Mouse (Mus musculus): ENCODE data around the gene Iyd. TPM values are rescaled to one million over a fixed set of nuclear protein-coding genes. Genes with fewer than 3 reads are reported as not detected.
A peak's percentile ranks its signal among the peaks of the same experiment; 100 is the strongest.

Gene Iyd
- polyA plus RNA-seq, 1 experiment from 2014 or later = not detected

GRCm38 (mm10) chr10:3516442-3516841, 23.6 kb upstream of the Iyd start:
- Histone ChIP-seq H3K27ac (no peak overlapping the region), H3K27me3 (ENCODE audit: low read depth, poor library complexity, severe bottlenecking) (no peaks in the 10 kb centered on the region), H3K36me3 (no peaks in the 10 kb centered on the region), H3K4me1 (no peaks in the 10 kb centered on the region), H3K9me3 (replicated peaks) (no peaks in the 10 kb centered on the region), H3K4me3 (no peak overlapping the region)
- DNase-seq (ENCODE audit: low spot score) = no peak
- 84% methylated on average over 6 of the region's 6 CpGs for WGBS

GRCm38 (mm10) chr10:3523044-3523793, 16.8 kb upstream of the Iyd start:
- H3K4me3 ChIP-seq = no peak overlapping the region
- no peaks in the 10 kb centered on the region for H3K27me3 ChIP-seq (ENCODE audit: low read depth, poor library complexity, severe bottlenecking)
- no peak overlapping the region for H3K27ac ChIP-seq
- H3K4me1 ChIP-seq = no peaks in the 10 kb centered on the region
- no peaks in the 10 kb centered on the region for H3K9me3 ChIP-seq (replicated peaks)
- WGBS = 91% methylated on average over 6 of the region's 6 CpGs
- no peak for DNase-seq (ENCODE audit: low spot score)
- no peaks in the 10 kb centered on the region for H3K36me3 ChIP-seq

GRCm38 (mm10) chr10:3524513-3524912, 15.5 kb upstream of the Iyd start:
- no peaks in the 10 kb centered on the region for H3K27me3 ChIP-seq (ENCODE audit: low read depth, poor library complexity, severe bottlenecking)
- no peak overlapping the region for H3K27ac ChIP-seq
- no peaks in the 10 kb centered on the region for H3K9me3 ChIP-seq (replicated peaks)
- no peak overlapping the region for H3K4me3 ChIP-seq
- no peaks in the 10 kb centered on the region for H3K4me1 ChIP-seq
- H3K36me3 ChIP-seq = no peaks in the 10 kb centered on the region
- DNase-seq (ENCODE audit: low spot score) = no peak
- whole genome bisulfite sequencing = 78% methylated on average over 3 of the region's 3 CpGs

DNA sequence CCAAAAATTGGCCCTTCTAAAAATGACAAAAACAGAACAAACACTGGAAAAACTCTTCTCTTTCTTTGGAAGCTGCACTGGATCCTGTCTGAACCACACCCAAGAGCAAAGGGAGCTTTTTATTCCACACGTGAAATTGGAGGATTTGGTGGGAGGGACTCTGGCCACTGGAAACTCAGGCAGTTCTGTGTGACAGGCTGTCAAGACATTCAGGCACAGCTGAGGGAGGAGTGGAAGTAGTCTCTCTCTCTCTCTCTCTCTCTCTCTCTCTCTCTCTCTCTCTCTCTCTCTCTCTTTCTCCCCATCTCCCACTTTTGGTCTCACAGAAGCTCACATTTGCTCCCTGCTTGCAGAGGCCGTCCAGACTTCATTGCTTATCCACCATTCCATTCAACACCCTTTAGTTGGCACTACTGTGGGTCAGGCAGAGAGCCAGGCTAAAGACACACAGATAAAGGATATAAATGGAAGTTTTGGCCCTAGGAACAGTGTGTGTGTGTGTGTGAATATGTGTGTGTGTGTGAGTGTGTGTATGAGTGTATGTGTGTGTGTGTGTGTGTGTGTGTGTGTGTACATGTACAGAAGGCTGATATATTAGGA, 14.5 kb upstream of the Iyd start:
- Histone ChIP-seq H3K9me3 (replicated peaks) (no peaks in the 10 kb centered on the region), H3K27ac (no peak overlapping the region), H3K4me3 (no peak overlapping the region), H3K4me1 (no peaks in the 10 kb centered on the region), H3K27me3 (ENCODE audit: low read depth, poor library complexity, severe bottlenecking) (no peaks in the 10 kb centered on the region), H3K36me3 (no peaks in the 10 kb centered on the region)
- WGBS = 53% methylated on average over 2 of the region's 2 CpGs
- no peak for DNase-seq (ENCODE audit: low spot score)

GRCm38 (mm10) chr10:3529807-3530206, 10.2 kb upstream of the Iyd start:
- Histone ChIP-seq H3K4me1 (no peaks in the 10 kb centered on the region), H3K9me3 (replicated peaks) (no peaks in the 10 kb centered on the region), H3K27me3 (ENCODE audit: low read depth, poor library complexity, severe bottlenecking) (0 out of 2 replicates have a peak, but pooled peaks cover 3% of the 10 kb centered on the region), H3K36me3 (no peaks in the 10 kb centered on the region), H3K27ac (no peak overlapping the region), H3K4me3 (no peak overlapping the region)
- DNase-seq (ENCODE audit: low spot score) = no peak
- WGBS = 76% methylated on average over 4 of the region's 4 CpGs

DNA sequence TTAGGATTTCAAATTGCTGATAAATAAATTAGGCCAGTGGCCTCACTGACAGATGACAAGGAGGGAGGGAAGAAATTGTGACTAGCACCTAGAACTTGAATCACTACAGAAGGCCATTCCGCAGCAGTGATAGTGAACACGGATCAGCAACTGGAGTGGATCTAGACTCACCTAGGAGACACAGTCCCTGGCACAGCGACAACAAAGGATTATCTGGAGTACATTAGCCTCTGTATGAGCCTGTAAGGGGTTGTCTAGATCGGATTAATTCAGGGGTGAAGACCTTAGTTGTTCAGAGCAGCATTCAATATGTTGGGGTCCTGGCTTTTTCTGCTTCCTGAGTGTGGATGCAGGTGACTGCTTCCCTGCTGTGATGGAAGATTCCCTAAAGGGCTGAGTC, 9.4 kb upstream of the Iyd start:
- no peak overlapping the region for H3K27ac ChIP-seq
- 0 out of 2 replicates have a peak, but pooled peaks cover 3% of the 10 kb centered on the region for H3K27me3 ChIP-seq (ENCODE audit: low read depth, poor library complexity, severe bottlenecking)
- H3K4me1 ChIP-seq = no peaks in the 10 kb centered on the region
- H3K9me3 ChIP-seq (replicated peaks) = no peaks in the 10 kb centered on the region
- WGBS = 69% methylated on average over 4 of the region's 4 CpGs
- no peak overlapping the region for H3K4me3 ChIP-seq
- H3K36me3 ChIP-seq = no peaks in the 10 kb centered on the region
- no peak for DNase-seq (ENCODE audit: low spot score)

DNA sequence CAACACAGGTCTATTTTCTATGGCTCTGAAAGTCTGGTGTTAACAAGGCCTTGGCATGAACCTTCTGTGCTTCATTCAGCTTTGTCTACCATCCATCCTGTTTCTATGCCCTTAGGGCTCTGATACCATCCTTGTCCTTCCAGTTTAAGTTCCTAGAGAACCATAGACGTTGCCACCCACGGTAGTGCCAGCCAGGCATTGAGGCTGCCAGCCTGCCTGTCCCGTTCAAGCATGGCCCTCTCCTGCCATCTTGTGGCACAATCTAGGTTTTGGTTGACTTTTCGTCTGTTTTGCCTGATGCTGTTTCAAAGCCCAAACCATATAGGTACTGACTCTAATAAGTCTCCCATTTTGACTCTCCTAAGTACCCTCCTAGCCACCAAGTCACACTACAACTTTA, 8.7 kb upstream of the Iyd start:
- no peaks in the 10 kb centered on the region for H3K36me3 ChIP-seq
- DNase-seq (ENCODE audit: low spot score) = peak; percentile 72
- no peak overlapping the region for H3K27ac ChIP-seq
- no peak overlapping the region for H3K4me3 ChIP-seq
- no peaks in the 10 kb centered on the region for H3K9me3 ChIP-seq (replicated peaks)
- WGBS = 7% methylated on average over 4 of the region's 4 CpGs
- H3K4me1 ChIP-seq = no peaks in the 10 kb centered on the region
- H3K27me3 ChIP-seq (ENCODE audit: low read depth, poor library complexity, severe bottlenecking) = 0 out of 2 replicates have a peak, but pooled peaks cover 3% of the 10 kb centered on the region

- 11% methylated on average over 7 of the region's 7 CpGs for WGBS
- H3K4me3 ChIP-seq = no peak overlapping the region
- H3K27ac ChIP-seq = no peak overlapping the region
- H3K4me1 ChIP-seq = no peaks in the 10 kb centered on the region
- 0 out of 2 replicates have a peak, but pooled peaks cover 3% of the 10 kb centered on the region for H3K27me3 ChIP-seq (ENCODE audit: low read depth, poor library complexity, severe bottlenecking)
- no peaks in the 10 kb centered on the region for H3K9me3 ChIP-seq (replicated peaks)
- H3K36me3 ChIP-seq = no peaks in the 10 kb centered on the region
- peak; percentile 54 for DNase-seq (ENCODE audit: low spot score)
These were observed 5.6 kb upstream of the Iyd start for GRCm38 (mm10) chr10:3534445-3534844.

DNA sequence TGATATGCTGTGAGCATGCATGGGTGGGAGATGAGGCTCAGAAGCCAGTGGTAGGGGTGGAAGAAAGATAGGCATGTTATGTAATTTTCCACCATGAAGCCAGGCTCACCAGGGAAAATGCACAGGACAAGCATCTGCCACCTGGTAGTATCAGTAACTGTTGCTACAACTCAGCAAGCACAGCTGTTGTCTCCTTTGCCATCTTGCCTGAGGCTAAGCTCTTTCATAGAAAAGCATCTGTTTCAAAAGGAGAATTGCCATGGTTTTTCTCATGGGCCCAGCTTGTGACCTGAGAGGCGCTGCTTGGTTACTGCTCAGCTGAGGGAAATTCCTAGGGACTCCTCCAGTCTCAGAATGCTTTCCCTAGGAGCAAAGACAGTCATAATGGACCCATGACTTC, 3.7 kb upstream of the Iyd start:
- H3K27me3 ChIP-seq (ENCODE audit: low read depth, poor library complexity, severe bottlenecking) = 0 out of 2 replicates have a peak, but pooled peaks cover 3% of the 10 kb centered on the region
- no peak for DNase-seq (ENCODE audit: low spot score)
- H3K4me3 ChIP-seq = no peak overlapping the region
- no peaks in the 10 kb centered on the region for H3K9me3 ChIP-seq (replicated peaks)
- WGBS = 82% methylated on average over 1 of the region's 1 CpGs
- H3K36me3 ChIP-seq = no peaks in the 10 kb centered on the region
- no peaks in the 10 kb centered on the region for H3K4me1 ChIP-seq
- no peak overlapping the region for H3K27ac ChIP-seq

DNA sequence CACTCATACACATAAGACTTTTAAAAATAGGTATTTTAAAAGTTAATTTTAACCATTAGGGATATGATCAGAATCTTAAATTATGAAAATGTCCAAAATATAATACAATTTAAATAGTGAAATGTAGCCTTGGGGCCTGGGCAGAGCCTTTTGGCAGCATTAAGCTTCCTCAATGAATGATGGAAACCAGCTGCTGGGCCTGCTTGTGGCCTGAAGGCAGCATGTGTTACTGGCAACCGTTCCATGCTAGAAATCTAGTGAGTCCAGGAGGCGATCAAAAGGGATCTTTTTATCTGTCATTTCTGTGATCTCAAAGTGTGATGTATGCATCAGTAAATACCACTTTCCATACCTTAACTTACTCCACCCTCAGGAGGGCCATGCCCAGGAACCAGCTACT, 9.3 kb downstream of the Iyd start:
- WGBS = 70% methylated on average over 2 of the region's 2 CpGs
- DNase-seq (ENCODE audit: low spot score) = no peak
- Histone ChIP-seq H3K27me3 (ENCODE audit: low read depth, poor library complexity, severe bottlenecking) (no peaks in the 10 kb centered on the region), H3K9me3 (replicated peaks) (no peaks in the 10 kb centered on the region), H3K4me1 (no peaks in the 10 kb centered on the region), H3K4me3 (no peak overlapping the region), H3K27ac (no peak overlapping the region), H3K36me3 (no peaks in the 10 kb centered on the region)

DNA sequence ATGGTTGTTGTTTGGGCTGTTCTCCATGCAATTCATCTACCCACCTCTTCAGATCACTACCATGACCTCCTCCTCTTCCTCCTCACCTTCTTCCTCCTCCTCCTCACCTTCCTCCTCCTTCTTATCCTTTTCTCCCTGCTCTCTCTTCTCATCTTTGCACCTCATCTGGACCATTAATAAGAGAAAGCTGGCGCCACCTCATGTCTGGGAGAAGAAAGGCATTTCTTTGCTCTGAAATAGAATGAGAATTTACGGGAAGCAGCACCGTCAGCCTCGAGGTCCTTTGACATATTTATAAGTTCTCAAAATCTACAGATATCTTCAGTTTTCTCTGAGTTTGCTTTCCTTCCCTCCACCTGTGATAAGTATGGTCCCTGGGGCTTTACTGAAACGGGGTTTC, 15.1 kb downstream of the Iyd start:
- Histone ChIP-seq H3K4me1 (no peaks in the 10 kb centered on the region), H3K4me3 (no peak overlapping the region), H3K27me3 (ENCODE audit: low read depth, poor library complexity, severe bottlenecking) (no peaks in the 10 kb centered on the region), H3K9me3 (replicated peaks) (no peaks in the 10 kb centered on the region), H3K36me3 (no peaks in the 10 kb centered on the region), H3K27ac (no peak overlapping the region)
- 68% methylated on average over 5 of the region's 5 CpGs for WGBS
- no peak for DNase-seq (ENCODE audit: low spot score)

GRCm38 (mm10) chr10:3556538-3556937, 16.5 kb downstream of the Iyd start:
- Histone ChIP-seq H3K4me3 (no peak overlapping the region), H3K4me1 (no peaks in the 10 kb centered on the region), H3K27ac (no peak overlapping the region), H3K36me3 (no peaks in the 10 kb centered on the region), H3K27me3 (ENCODE audit: low read depth, poor library complexity, severe bottlenecking) (no peaks in the 10 kb centered on the region), H3K9me3 (replicated peaks) (no peaks in the 10 kb centered on the region)
- no peak for DNase-seq (ENCODE audit: low spot score)
- 79% methylated on average over 3 of the region's 3 CpGs for WGBS

DNA sequence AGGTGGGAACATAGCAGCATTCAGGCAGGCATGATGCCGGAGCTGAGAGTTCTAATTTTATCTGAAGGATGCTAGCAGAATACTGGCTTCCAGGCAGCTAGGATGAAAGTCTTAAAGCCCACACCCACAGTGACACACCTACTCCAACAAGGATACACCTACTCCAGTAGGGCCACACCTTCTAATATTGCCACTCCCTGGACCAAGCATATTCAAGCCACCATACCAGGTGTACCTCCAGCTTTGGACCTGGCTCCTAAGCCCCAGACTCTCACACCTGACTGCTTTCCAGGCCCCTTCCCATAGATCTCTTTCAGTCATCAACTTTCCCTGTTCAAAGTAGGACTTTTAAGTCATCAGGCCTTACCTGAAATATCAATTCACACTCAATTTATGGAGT, 19.1 kb downstream of the Iyd start:
- H3K27ac ChIP-seq = no peak overlapping the region
- H3K27me3 ChIP-seq (ENCODE audit: low read depth, poor library complexity, severe bottlenecking) = no peaks in the 10 kb centered on the region
- DNase-seq (ENCODE audit: low spot score) = no peak
- H3K4me1 ChIP-seq = peaks cover 8% of the 10 kb centered on the region
- H3K9me3 ChIP-seq (replicated peaks) = no peaks in the 10 kb centered on the region
- 95% methylated on average over 1 of the region's 1 CpGs for WGBS
- H3K4me3 ChIP-seq = no peak overlapping the region
- H3K36me3 ChIP-seq = no peaks in the 10 kb centered on the region

Measured in limb, embryonic 10.5 days (tissue).